Mouse (Mus musculus) thymus, postnatal 14 days (tissue): ENCODE measurements at regions not wholly inside any gene's neighbourhood (a gene's known extent, or its start where the extent isn't known, plus 50 kb on each side); places are given as distances from the start of the nearest gene placed in this dataset.

Experiments
- DNase-seq: peaks from one replicate; pipeline ENCODE4 v3.0.0; 2021

- DNase-seq = no peak
Observed at GRCm38 (mm10) chr13:99630356-99630755, 114.0 kb upstream of the Map1b start.

- DNase-seq = no peak
Observed at GRCm38 (mm10) chr13:99625196-99625595, 108.9 kb upstream of the Map1b start.

DNA sequence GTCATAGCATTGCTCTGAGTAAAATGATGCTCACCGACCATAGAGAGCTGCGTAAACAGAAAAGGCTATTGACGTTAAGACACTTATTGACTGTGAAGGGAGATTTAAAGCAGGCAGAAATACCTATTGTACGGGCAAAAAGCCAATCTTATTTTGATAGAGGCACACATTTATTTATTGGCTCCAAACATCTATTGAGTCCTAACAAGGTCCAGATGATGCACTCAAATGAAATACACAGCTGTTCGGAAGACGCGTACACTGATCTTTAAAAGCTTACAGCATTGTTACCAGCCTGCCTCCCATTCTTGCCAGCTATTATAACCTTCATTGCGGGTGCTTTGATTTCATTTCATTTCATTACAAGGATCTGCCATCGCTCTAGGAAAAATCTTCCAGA is 102.0 kb upstream of the Map1b start:
- no peak for DNase-seq

DNA sequence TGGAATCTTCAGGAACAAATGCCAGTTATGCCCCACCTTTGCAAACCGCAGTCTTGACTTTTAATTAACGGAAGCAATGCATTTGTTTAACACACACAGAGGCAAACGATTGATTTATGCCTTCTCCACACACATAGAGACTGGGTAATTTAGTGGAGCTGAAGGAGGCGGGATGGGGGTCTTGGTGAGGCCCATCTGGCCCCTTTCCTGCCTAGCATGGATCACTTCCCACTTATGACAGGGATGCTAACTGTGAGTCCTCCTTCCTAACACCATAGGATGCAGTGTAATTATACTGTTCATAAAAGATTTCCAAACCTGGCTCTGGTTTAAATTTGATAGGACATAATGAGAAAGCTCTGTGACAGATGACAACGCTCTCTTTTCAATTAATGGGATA is 101.1 kb upstream of the Map1b start:
- DNase-seq = no peak

DNA sequence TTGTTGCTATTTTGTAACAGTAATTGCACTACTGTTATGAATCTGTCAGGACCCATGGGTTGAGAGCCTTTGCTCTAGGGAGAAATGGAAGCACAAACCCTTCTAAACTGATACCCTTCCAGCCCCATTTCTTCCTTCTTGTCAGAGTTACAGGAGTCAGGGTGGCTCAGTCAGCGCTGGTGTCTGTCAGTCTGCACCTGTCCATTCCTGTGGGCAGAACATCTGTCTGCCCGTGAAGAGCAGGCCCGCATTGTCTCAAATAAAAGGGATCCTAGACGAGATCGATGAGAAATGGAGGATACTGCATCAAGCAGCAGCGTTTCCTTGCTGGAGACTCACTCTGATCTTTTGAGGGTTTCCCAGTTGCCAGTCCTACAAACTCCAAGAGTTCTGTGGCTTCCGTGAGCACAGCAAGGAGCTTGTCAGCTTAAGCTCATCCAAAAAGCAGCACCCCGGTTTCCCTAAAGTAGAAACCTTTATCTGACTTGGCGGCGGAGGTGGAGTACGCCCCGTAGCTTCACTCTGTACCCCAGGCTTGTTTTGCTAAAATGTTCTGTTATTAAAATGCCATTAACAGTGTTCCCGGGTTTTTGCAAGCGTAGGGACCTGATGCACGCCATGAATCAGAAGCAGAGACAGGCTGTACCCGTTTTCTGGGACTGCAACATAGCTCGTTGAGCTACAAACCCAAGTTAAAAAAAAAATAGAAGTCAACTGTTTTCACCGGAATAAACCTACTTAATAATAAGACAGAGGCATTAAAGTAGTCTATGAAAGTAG is 95.6 kb upstream of the Map1b start:
- no peak for DNase-seq

GRCm38 (mm10) chr13:99610498-99610897 is 94.2 kb upstream of the Map1b start:
- DNase-seq = no peak

- no peak for DNase-seq
Observed at GRCm38 (mm10) chr13:99609151-99610146, 93.1 kb upstream of the Map1b start.

DNA sequence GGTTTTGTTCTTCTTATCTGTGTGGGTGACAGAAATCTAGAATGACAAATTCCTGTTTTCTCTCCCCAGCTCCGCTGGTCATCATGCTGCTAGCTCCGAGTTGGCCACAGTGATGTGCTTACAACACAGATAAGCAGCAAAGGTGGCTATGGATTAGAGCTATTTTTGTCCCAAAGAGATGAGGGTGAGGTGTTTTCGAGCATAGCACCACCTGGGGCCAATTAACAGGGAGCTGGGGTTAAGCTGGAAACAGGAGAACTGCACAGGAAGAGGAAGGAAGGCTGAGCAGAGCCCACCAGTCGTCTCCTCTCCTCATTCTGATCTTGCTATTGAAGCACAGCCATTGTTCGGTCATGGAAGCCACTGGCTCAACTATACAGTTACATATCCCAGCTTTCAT is 92.3 kb upstream of the Map1b start:
- DNase-seq = no peak

- no peak for DNase-seq
Observed at GRCm38 (mm10) chr13:99607208-99607607, 90.9 kb upstream of the Map1b start.

- no peak for DNase-seq
Observed at GRCm38 (mm10) chr13:99606606-99606990, 90.3 kb upstream of the Map1b start.

DNA sequence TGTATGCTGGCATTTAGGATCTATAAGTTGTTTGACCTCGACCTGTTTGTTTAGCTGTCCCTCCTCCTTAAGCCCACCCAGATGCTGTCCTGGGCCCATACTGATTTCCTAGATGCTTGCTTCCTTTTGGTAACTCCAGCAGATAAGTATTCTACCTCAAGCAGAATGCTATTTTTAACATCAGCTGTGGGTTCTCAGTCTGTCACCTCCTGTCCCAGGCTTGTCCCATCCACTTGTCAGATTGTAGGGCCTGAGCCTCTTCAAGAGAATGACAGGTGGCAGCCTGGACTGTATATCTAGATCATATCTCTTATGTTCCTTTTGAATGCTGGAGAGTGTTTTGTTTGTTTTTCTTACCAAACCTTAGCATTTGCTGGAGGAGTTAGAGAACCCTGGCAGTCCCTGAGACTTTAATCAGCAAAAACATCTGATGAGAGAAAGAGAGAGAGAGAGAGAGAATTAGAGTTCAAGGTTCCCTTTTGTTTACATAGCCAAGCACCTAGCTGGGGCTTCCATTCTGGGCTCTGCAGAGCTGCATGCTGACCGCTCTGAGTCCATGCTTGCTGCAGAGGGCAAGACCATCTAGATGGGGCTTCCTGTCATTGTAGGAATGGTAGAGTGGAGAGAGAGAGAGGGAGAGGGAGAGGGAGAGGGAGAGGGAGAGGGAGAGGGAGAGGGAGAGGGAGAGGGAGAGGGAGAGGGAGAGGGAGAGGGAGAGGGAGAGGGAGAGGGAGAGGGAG is 89.7 kb upstream of the Map1b start:
- DNase-seq = no peak

- no peak for DNase-seq
Observed at GRCm38 (mm10) chr13:99597891-99598290, 81.6 kb upstream of the Map1b start.

DNA sequence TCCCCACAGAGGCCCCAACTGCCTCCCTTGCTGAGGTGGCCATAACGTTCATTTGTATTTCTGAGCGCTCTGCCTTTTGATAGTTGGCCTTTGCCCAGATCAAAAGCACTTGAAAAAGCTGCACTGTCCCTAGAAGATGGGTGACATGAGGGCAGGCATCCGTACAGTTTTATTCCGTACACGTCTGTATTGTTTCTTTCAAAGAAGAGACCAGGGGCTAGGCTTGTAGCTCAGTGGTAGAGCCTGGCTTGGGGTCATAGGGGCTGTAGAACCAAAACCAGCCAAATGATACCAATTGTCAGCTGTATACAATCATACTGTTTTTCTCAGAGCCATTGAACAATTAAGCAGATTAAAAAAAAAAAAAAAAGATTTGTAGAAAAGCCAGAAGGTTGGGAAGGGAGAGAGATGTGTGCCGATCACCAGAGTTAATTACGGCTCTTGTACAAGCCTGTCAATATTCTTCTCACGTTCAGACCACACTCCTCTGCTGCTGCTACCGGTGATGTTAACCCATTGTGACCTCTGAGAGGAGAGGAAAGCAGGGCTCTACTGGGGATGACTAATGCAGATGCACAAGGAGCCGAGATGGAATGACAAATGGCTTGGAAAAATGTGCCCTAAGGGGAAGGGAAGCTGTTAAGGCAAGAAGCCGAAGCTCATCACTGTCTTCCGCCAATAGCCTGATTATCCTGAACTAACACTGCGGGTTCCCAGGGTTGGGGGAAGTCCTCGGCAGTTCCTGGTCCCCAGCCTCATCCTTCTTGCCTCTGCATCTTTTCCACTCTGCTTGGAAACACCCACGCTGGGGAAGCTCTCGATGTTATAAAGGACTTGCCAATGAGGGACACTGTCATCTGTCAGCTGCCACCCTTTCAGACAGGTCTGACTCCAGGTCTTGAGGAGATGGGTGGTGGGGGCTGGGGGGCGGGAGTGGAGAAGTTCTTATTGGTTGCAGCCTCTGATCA is 77.8 kb upstream of the Map1b start:
- no peak for DNase-seq

GRCm38 (mm10) chr13:99593243-99593635 is 76.9 kb upstream of the Map1b start:
- no peak for DNase-seq

DNA sequence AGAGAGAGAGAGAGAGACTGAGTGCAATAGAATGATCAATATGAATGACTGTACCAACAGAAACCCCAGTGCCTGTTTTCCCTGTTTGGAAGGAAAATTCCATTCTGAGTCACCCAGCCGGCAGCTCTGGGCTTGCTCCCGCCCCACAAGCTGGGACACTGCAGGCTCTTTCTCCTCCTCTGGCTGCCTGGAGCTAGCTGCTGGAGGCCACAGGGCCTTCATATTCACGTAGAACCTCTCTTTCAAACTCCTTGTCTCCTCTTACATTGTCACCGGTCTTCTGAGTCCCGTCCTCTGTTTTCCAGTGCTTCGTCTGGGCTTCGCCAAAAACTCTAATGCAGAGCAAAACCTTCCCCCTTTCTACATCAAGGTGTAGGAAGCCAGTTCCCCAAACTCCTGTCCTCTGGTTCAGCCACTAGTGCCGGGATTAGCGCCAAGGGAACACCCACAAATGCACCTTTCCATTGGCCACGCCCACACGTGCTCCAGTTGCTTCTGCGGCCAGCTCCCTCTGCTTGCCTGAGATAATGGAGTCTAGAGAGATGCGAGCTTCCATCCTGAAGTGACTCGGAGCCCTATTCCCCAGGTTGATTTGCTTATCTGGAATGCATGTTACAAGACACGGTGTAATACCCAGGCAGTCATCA is 76.4 kb upstream of the Map1b start:
- DNase-seq = no peak

- DNase-seq = no peak
Observed at GRCm38 (mm10) chr13:99588646-99589045, 72.3 kb upstream of the Map1b start.

- DNase-seq = no peak
Observed at GRCm38 (mm10) chr13:99583841-99584240, 67.5 kb upstream of the Map1b start.

DNA sequence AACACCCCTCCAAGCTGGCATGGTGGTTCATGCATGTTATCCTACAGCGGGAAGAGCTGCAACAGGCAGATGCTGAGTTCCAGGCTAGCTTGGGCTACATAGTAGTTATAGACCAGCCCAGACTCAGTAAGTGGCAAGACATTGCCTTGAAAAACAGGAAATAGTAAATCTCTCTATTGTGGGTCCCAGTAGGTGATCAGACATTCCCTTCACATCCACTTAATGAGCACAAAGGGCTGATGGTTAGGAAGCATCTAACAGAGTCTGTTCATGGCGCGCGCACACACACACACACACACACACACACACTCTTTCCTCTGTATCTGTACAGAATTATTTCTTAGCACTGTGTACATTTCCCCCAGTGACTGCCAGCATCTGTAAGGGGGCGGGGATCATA is 64.0 kb upstream of the Map1b start:
- DNase-seq = no peak

- DNase-seq = no peak
Observed at GRCm38 (mm10) chr13:99579596-99580175, 63.3 kb upstream of the Map1b start.

- no peak for DNase-seq
Observed at GRCm38 (mm10) chr13:99577686-99578085, 61.3 kb upstream of the Map1b start.

GRCm38 (mm10) chr13:99573021-99573420 is 56.7 kb upstream of the Map1b start:
- no peak for DNase-seq
